Mouse (Mus musculus) E14TG2a.4 (cell line): ENCODE measurements around the gene Csrp1.
A peak's percentile ranks its signal among the peaks of the same experiment; 100 is the strongest.

Experiments
- H3K27me3 ChIP-seq: 2 replicates; pipeline ENCODE4 v1.6.1; 2014; ENCODE audit warnings: low read length, control low read depth; ENCODE audit not compliant: insufficient read depth
- H3K36me3 ChIP-seq: 2 replicates; pipeline ENCODE4 v1.6.1; 2014; ENCODE audit warnings: low read length, control low read depth; ENCODE audit not compliant: insufficient read depth
- H3K4me1 ChIP-seq: replicated peaks from 2 replicates; pipeline ENCODE4 v1.6.1; 2014; ENCODE audit warnings: low read depth, low read length, control low read depth
- H3K4me3 ChIP-seq: replicated peaks from 2 replicates; pipeline ENCODE4 v1.5.1; 2014; ENCODE audit warnings: mild to moderate bottlenecking, low read length
- H3K9me3 ChIP-seq: 2 replicates; pipeline ENCODE4 v1.6.1; 2014; ENCODE audit warnings: low read length, control low read depth
- CTCF ChIP-seq: conservative IDR thresholded peaks from 2 replicates; pipeline ENCODE4 v1.5.1; 2014; ENCODE audit warnings: low read length
- NANOG ChIP-seq: IDR thresholded peaks from 2 replicates; pipeline ENCODE4 v1.6.1; 2014; ENCODE audit warnings: borderline replicate concordance, low read length, mixed read lengths
- POU5F1 ChIP-seq: IDR thresholded peaks from 2 replicates; pipeline ENCODE4 v1.6.1; 2014; ENCODE audit warnings: low read length, borderline replicate concordance

The Csrp1 gene

DNA sequence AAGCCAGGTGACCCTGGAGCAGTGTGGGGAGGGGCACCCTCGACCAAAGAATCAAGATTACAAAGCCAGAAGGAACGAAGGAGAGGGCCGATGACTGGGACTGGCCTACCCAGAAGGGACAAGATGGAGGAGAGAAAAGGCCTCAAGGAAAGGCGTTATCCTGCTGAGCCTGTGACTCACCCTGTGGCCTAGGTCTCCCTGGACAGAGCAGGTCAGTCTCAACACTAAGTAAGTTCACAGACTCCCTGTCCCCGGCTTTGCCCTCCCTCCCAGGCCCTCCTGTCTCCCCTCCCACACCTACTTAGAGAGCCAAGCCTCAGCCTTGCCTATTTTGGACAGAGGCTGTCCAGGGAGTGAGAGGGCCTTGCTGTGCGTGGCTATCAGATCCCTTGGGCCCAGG is at the start of gene Csrp1:
TSS of gene Csrp1 (plus strand) at position 79 of the 400 bp plus-strand sequence.
- Histone ChIP-seq H3K9me3 (no peaks in the 10 kb centered on the region; the same call in 1 of the 2 replicates), H3K4me3 (peak within 1 kb of the TSS; percentile 30), H3K27me3 (no peaks in the 10 kb centered on the region), H3K36me3 (no peaks in the 10 kb centered on the region), H3K4me1 (peaks cover 44% of the 10 kb centered on the region)
- no peak for TF ChIP-seq POU5F1
- TF ChIP-seq CTCF = no peak
- TF ChIP-seq NANOG = no peak

- no peaks in the 10 kb centered on the region for H3K36me3 ChIP-seq
- peaks cover 70% of the 10 kb centered on the region for H3K4me1 ChIP-seq
- H3K27me3 ChIP-seq = peaks cover 50% of the 10 kb centered on the region
- TF ChIP-seq CTCF (peak; percentile 81), NANOG (no peak), POU5F1 (no peak)
- H3K9me3 ChIP-seq = no peaks in the 10 kb centered on the region
- H3K4me3 ChIP-seq = no peak overlapping the region
These were observed 49.3 kb upstream of the Csrp1 start for GRCm38 (mm10) chr1:135670397-135671130.

- H3K9me3 ChIP-seq = no peaks in the 10 kb centered on the region
- no peak for TF ChIP-seq NANOG
- TF ChIP-seq CTCF = peak; percentile 42
- H3K36me3 ChIP-seq = no peaks in the 10 kb centered on the region
- peaks cover 77% of the 10 kb centered on the region for H3K4me1 ChIP-seq
- H3K27me3 ChIP-seq = peaks cover 50% of the 10 kb centered on the region
- no peak overlapping the region for H3K4me3 ChIP-seq
These were observed 48.5 kb upstream of the Csrp1 start for GRCm38 (mm10) chr1:135671406-135671805.

DNA sequence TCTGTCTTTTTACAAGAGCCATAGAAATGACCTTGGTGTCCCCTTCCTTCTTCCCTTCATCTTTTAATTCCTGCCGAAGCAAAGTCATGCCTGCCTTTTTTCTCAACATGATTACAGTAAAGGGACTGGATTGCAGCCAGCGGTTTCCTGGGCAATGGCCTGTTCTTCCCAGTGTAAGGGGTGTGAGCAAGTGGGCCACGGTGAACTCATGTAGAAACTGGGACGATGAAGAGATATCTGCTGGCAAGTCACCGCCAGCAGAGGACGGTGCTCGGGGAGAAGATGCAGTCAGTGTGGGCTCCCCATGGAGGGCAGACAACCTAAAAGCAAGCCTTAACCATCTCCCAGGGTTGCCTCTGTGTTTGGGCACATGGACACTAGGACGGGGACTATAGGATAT is 47.9 kb upstream of the Csrp1 start:
- Histone ChIP-seq H3K4me1 (peaks cover 81% of the 10 kb centered on the region), H3K36me3 (no peaks in the 10 kb centered on the region), H3K9me3 (no peaks in the 10 kb centered on the region), H3K4me3 (no peak overlapping the region), H3K27me3 (peaks cover 45% of the 10 kb centered on the region)
- TF ChIP-seq NANOG (no peak), POU5F1 (no peak), CTCF (no peak)

GRCm38 (mm10) chr1:135672374-135672773 is 47.5 kb upstream of the Csrp1 start:
- H3K36me3 ChIP-seq = no peaks in the 10 kb centered on the region
- no peak overlapping the region for H3K4me3 ChIP-seq
- TF ChIP-seq POU5F1 (no peak), NANOG (no peak), CTCF (no peak)
- peaks cover 81% of the 10 kb centered on the region for H3K4me1 ChIP-seq
- peaks cover 41% of the 10 kb centered on the region for H3K27me3 ChIP-seq
- no peaks in the 10 kb centered on the region for H3K9me3 ChIP-seq

DNA sequence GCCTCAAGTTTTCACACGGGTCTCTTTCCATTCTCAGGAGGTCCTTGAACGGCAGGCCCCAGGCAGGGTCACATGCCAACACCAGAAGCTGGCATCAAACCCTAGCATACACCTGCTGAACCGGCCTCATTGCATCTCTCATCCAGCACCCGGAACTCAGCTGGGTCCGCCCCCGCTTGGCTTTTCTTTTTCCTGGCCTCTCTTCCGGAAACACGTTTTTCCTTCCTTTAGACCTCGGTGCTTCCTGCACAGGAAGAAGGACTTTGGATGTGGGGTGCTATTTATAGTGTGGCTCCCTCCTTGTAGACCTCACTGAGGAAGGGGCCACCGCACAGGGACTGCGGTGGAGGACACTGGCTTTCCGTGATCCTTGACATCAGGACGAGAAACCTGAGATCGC is 46.4 kb upstream of the Csrp1 start:
- H3K36me3 ChIP-seq = no peaks in the 10 kb centered on the region

GRCm38 (mm10) chr1:135675449-135676129 is 44.3 kb upstream of the Csrp1 start:
- Histone ChIP-seq H3K36me3 (no peaks in the 10 kb centered on the region), H3K4me1 (peaks cover 72% of the 10 kb centered on the region), H3K9me3 (no peaks in the 10 kb centered on the region), H3K27me3 (peaks cover 37% of the 10 kb centered on the region), H3K4me3 (0 out of 2 replicates have a peak overlapping the region, but pooled peaks have one; percentile 39)
- TF ChIP-seq NANOG (peak; percentile 97), CTCF (peak; percentile 51), POU5F1 (no peak)

More for the DNA sequence above, 46.4 kb upstream of the Csrp1 start:
- peaks cover 41% of the 10 kb centered on the region for H3K27me3 ChIP-seq
- peaks cover 83% of the 10 kb centered on the region for H3K4me1 ChIP-seq
- no peak overlapping the region for H3K4me3 ChIP-seq
- TF ChIP-seq CTCF = no peak
- TF ChIP-seq NANOG = no peak
- TF ChIP-seq POU5F1 = no peak
- H3K9me3 ChIP-seq = no peaks in the 10 kb centered on the region

- peak overlapping the region; percentile 39; the same call in 1 of the 2 replicates for H3K4me3 ChIP-seq
- H3K27me3 ChIP-seq = peaks cover 42% of the 10 kb centered on the region
- H3K9me3 ChIP-seq = no peaks in the 10 kb centered on the region
- peaks cover 74% of the 10 kb centered on the region for H3K4me1 ChIP-seq
- TF ChIP-seq CTCF (no peak), NANOG (no peak), POU5F1 (no peak)
- H3K36me3 ChIP-seq = no peaks in the 10 kb centered on the region
These were observed 43.6 kb upstream of the Csrp1 start for GRCm38 (mm10) chr1:135676247-135676646.
